ENCODE assay signal across 20 mouse cellular contexts in genomic region chr17:88696656-88697333, GRCm38 (mm10). TPM values are rescaled to one million over a fixed set of nuclear protein-coding genes. Genes with fewer than 3 reads are reported as not detected.
DNase-seq lines count a peak whose midpoint lies in the region; ATAC-seq and TF ChIP-seq lines count a peak whose summit lies in the region.
"Had no signal": no experiment of that assay in that cellular context is flagged by ENCODE, and none has a peak within 500 bp of the region (broad histone marks: within the 10 kb centered on the region; RNA-seq: fewer than 3 reads in every experiment).

No protein-coding gene starts in this region.

- WGBS in lung, embryonic 14.5 days = 47% methylated on average over 9 of the region's 9 CpGs
- WGBS in lung, adult 2 months = 63% methylated on average over 9 of the region's 9 CpGs
- WGBS in forebrain, embryonic 16.5 days = 33% methylated on average over 9 of the region's 9 CpGs
- WGBS in stomach, embryonic 14.5 days = 42% methylated on average over 9 of the region's 9 CpGs

- intact Hi-C loops in left cerebral cortex, postnatal 4 days (cut with DNase I) = no loop called here

- peak; percentile 38; the same call in 1 of the 2 replicates for ATAC-seq in lung, embryonic 14.5 days (ENCODE audit: insufficient read depth)
- peak; percentile 85 for ATAC-seq in forebrain, embryonic 16.5 days
- no peak for ATAC-seq in stomach, embryonic 14.5 days (ENCODE audit: insufficient number of reproducible peaks, insufficient read depth, low FRiP score, low read depth)

- no peak overlapping the region for H3K9ac ChIP-seq in lung, embryonic 14.5 days
- H3K9ac ChIP-seq in forebrain, embryonic 16.5 days (replicated peaks; ENCODE audit: low read depth, low read length) = no peak overlapping the region
- H3K9ac ChIP-seq in stomach, embryonic 14.5 days (replicated peaks; ENCODE audit: low read depth, low read length) = no peak overlapping the region
- H3K9ac ChIP-seq: hindbrain, embryonic 15.5 days; lung, embryonic 15.5 days had no signal

- DNase-seq in heart, adult 11 months = peak; percentile 37
- DNase-seq in heart, adult 18-20 months = no peak
- peak; percentile 31 for DNase-seq in lung, embryonic 14.5 days
- DNase-seq in lung, adult 2 months = no peak
- no peak for DNase-seq in left cerebral cortex, postnatal 4 days
- DNase-seq in urinary bladder, postnatal 36 days (ENCODE audit: low spot score in 2 of 2) = no peak
- DNase-seq: adrenal gland, postnatal 10 days; B cell, adult 2 months; cerebellum, postnatal 14 days; gastrocnemius, adult 2 months; kidney, adult 9 months; liver; thymus, adult 2 months had no signal

- no peaks in the 10 kb centered on the region for H3K27me3 ChIP-seq in lung, embryonic 14.5 days (ENCODE audit: insufficient read depth, low read length)
- no peaks in the 10 kb centered on the region for H3K27me3 ChIP-seq in forebrain, embryonic 16.5 days (replicated peaks; ENCODE audit: control insufficient read depth, insufficient read depth, low read length)
- no peaks in the 10 kb centered on the region for H3K27me3 ChIP-seq in stomach, embryonic 14.5 days (ENCODE audit: control insufficient read depth, insufficient read depth, low read length)
- H3K27me3 ChIP-seq: hindbrain, embryonic 15.5 days; lung, embryonic 15.5 days had no signal

- H3K27ac ChIP-seq in lung, embryonic 14.5 days (ENCODE audit: low read depth) = peak overlapping the region; percentile 36; the same call in 1 of the 2 replicates
- peak overlapping the region; percentile 47; the same call in 1 of the 2 replicates for H3K27ac ChIP-seq in forebrain, embryonic 16.5 days (ENCODE audit: low read length)
- peak overlapping the region; percentile 68 for H3K27ac ChIP-seq in stomach, embryonic 14.5 days (ENCODE audit: low read length)
- H3K27ac ChIP-seq: gastrocnemius, adult 2 months; heart, embryonic 10.5 days; hindbrain, embryonic 15.5 days; lung, embryonic 15.5 days had no signal

- H3K4me2 ChIP-seq in lung, embryonic 14.5 days = no peak overlapping the region
- peak overlapping the region; percentile 11; the same call in 1 of the 2 replicates for H3K4me2 ChIP-seq in forebrain, embryonic 16.5 days (ENCODE audit: low read length)
- no peak overlapping the region for H3K4me2 ChIP-seq in stomach, embryonic 14.5 days (replicated peaks; ENCODE audit: low read depth, low read length)
- H3K4me2 ChIP-seq: hindbrain, embryonic 15.5 days; lung, embryonic 15.5 days had no signal

- no peaks in the 10 kb centered on the region for H3K4me1 ChIP-seq in lung, embryonic 14.5 days (ENCODE audit: insufficient read depth)
- H3K4me1 ChIP-seq in lung, adult 2 months (ENCODE audit: control insufficient read depth, insufficient read depth, low read length) = no peaks in the 10 kb centered on the region
- peaks cover 9% of the 10 kb centered on the region for H3K4me1 ChIP-seq in forebrain, embryonic 16.5 days (replicated peaks; ENCODE audit: control insufficient read depth, insufficient read depth, low read length)
- H3K4me1 ChIP-seq in stomach, embryonic 14.5 days (ENCODE audit: control insufficient read depth, insufficient read depth, low read length) = peaks cover 6% of the 10 kb centered on the region; the same call in 1 of the 2 replicates
- H3K4me1 ChIP-seq: heart, embryonic 10.5 days had no signal

- no peaks in the 10 kb centered on the region for H3K36me3 ChIP-seq in lung, embryonic 14.5 days (ENCODE audit: insufficient read depth)
- H3K36me3 ChIP-seq in forebrain, embryonic 16.5 days (ENCODE audit: control insufficient read depth, insufficient read depth) = no peaks in the 10 kb centered on the region
- no peaks in the 10 kb centered on the region for H3K36me3 ChIP-seq in stomach, embryonic 14.5 days (ENCODE audit: control insufficient read depth, insufficient read depth, low read length)
- H3K36me3 ChIP-seq: heart, embryonic 10.5 days; hindbrain, embryonic 15.5 days; lung, embryonic 15.5 days had no signal

- no peak for TF ChIP-seq POLR2A in lung, adult 2 months (IDR thresholded peaks at IDR 0.05; ENCODE audit: borderline replicate concordance, extremely low read depth, low read depth, low read length)

- TF ChIP-seq CTCF in lung, embryonic 14.5 days (IDR thresholded peaks at IDR 0.05; ENCODE audit: low read depth) = no peak
- no peak for TF ChIP-seq CTCF in lung, adult 2 months (IDR thresholded peaks at IDR 0.05; ENCODE audit: insufficient read depth, low read length)

- H3K9me3 ChIP-seq in lung, embryonic 14.5 days (ENCODE audit: low read depth, low read length) = no peaks in the 10 kb centered on the region
- no peaks in the 10 kb centered on the region for H3K9me3 ChIP-seq in forebrain, embryonic 16.5 days (ENCODE audit: control insufficient read depth, low read length)
- no peaks in the 10 kb centered on the region for H3K9me3 ChIP-seq in stomach, embryonic 14.5 days (ENCODE audit: control insufficient read depth, low read depth, low read length)
- H3K9me3 ChIP-seq: heart, embryonic 10.5 days; hindbrain, embryonic 15.5 days; lung, embryonic 15.5 days had no signal

- no peak overlapping the region for H3K4me3 ChIP-seq in lung, embryonic 14.5 days (ENCODE audit: low read depth, low read length)
- no peak overlapping the region for H3K4me3 ChIP-seq in lung, adult 2 months (replicated peaks; ENCODE audit: extremely low read depth, low read depth, low read length)
- no peak overlapping the region for H3K4me3 ChIP-seq in forebrain, embryonic 16.5 days (replicated peaks; ENCODE audit: low read length)
- no peak overlapping the region for H3K4me3 ChIP-seq in stomach, embryonic 14.5 days (ENCODE audit: low read depth, low read length)
- H3K4me3 ChIP-seq: erythroblast, embryonic 14.5 days; gastrocnemius, adult 2 months; heart, embryonic 10.5 days; hindbrain, embryonic 15.5 days; lung, embryonic 15.5 days had no signal

RNA-seq across cellular contexts. Expression of gene Gtf2a1l, which starts 28.3 kb away (rescaled TPM):
- total RNA-seq in heart, adult 18-20 months (2021) = not detected
- not detected in 2 replicates for polyA plus RNA-seq in lung, embryonic 14.5 days (2014; fragmentation: Nextera tagmentation; extraction: Ambion mirVana)
- polyA plus RNA-seq in lung, adult 2 months (2012; rRNA removed) = not detected in 2 replicates
- polyA plus RNA-seq in forebrain, embryonic 16.5 days (2015; fragmentation: Nextera tagmentation; extraction: Ambion mirVana) = 0.21 and 0.22 TPM in 2 replicates
- 0.83 and 0.91 TPM in 2 replicates for polyA plus RNA-seq in stomach, embryonic 14.5 days (2014; fragmentation: Nextera tagmentation; extraction: Ambion mirVana)
- total RNA-seq in left cerebral cortex, postnatal 4 days (2021) = under 1 TPM in 1 of 2 experiments, not detected in 1; 0.38 TPM
- total RNA-seq: adrenal gland, postnatal 10 days; gastrocnemius, adult 2 months; megakaryocyte progenitor cell, adult 5-6 weeks had no signal
- polyA plus RNA-seq: erythroblast, embryonic 14.5 days; heart, embryonic 10.5 days had no signal

Comparison
In these comparisons a context has a peak if more than half of its experiments do, and no peak if none do; other contexts are left out.
1. DNase-seq: peak in heart, adult 11 months (single experiment) and lung, embryonic 14.5 days (single experiment); none in heart, adult 18-20 months (0 of 2), lung, adult 2 months (single experiment), left cerebral cortex, postnatal 4 days (single experiment) and urinary bladder, postnatal 36 days (0 of 2).
2. Peak in every context shown above with its lines, with median percentiles within 50 percentile points of each other: H3K27ac ChIP-seq.